Mouse (Mus musculus) erythroblast, embryonic 14.5 days (primary cell): Measurements from ENCODE around the gene St3gal5.

Experiments
- GATA1 ChIP-seq: IDR thresholded peaks from 2 replicates; pipeline ENCODE4 v1.6.1; 2012; ENCODE audit warnings: low read length, inconsistent platforms, mixed read lengths
- TAL1 ChIP-seq: IDR thresholded peaks from 3 replicates; pipeline ENCODE4 v1.6.1; 2012; ENCODE audit warnings: low read length, inconsistent platforms, mixed read lengths

GRCm38 (mm10) chr6:72058398-72058889 lies 38.9 kb upstream of the St3gal5 start:
- TF ChIP-seq TAL1 (no peak), GATA1 (no peak)
